Mouse (Mus musculus) cerebellum, postnatal 14 days (tissue): Measurements from ENCODE around the gene Taar7a.
A peak's percentile ranks its signal among the peaks of the same experiment; 100 is the strongest.

ENCODE experiments used
- DNase-seq, 2 experiments: peaks; one replicate each; pipeline ENCODE4 v3.0.0; 2021; ENCODE audit warnings: mixed read lengths in 2 of 2

Taar7a gene

GRCm38 (mm10) chr10:23942465-23942864, 50.8 kb downstream of the Taar7a start:
- DNase-seq, result peak in 1 of 2 experiments; percentile 26
